Mouse (Mus musculus): ENCODE measurements around the gene Itga7. TPM values are rescaled to one million over a fixed set of nuclear protein-coding genes. Genes with fewer than 3 reads are reported as not detected.
A peak's percentile ranks its signal among the peaks of the same experiment; 100 is the strongest.

The Itga7 gene
- 1.2 and 2.0 TPM in 2 replicates for polyA plus RNA-seq (2015; fragmentation: Nextera tagmentation; extraction: Ambion mirVana)

DNA sequence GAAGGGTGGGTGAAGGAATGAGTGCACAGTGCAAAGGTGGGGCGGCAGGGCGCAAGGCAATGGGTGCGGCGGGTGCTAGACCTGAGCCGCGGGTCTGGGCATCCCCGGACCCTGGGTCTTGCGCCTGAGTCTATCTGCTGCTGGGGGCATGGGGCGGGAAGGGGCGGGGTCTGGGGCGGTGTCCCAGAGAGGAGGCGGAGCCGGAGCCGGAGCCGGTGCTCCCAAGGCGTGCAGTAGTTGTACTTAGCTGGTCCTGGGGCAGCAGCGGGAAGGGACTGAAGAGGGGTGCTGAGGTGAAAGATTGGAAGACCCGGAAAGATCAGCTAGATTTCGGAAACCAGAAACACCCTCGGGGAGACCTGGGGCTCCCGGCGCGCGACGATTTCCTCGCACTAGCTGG is at the start of gene Itga7:
TSS of gene Itga7 (plus strand) at position 245 of the 400 bp plus-strand sequence.
- Histone ChIP-seq H3K4me2 (peak within 1 kb of the TSS; percentile 81), H3K27me3 (peaks cover 86% of the 10 kb centered on the region), H3K4me3 (peak within 1 kb of the TSS; percentile 48), H3K9ac (peak within 1 kb of the TSS; percentile 58), H3K9me3 (no peaks in the 10 kb centered on the region), H3K4me1 (peaks cover 7% of the 10 kb centered on the region; the same call in 1 of the 2 replicates), H3K27ac (no peak within 1 kb of the TSS), H3K36me3 (no peaks in the 10 kb centered on the region)
- WGBS, result 1% methylated on average over 26 of the region's 26 CpGs
- peak; percentile 44 for ATAC-seq (ENCODE audit: insufficient number of reproducible peaks, insufficient read depth, low FRiP score, low TSS enrichment, low read depth)

DNA sequence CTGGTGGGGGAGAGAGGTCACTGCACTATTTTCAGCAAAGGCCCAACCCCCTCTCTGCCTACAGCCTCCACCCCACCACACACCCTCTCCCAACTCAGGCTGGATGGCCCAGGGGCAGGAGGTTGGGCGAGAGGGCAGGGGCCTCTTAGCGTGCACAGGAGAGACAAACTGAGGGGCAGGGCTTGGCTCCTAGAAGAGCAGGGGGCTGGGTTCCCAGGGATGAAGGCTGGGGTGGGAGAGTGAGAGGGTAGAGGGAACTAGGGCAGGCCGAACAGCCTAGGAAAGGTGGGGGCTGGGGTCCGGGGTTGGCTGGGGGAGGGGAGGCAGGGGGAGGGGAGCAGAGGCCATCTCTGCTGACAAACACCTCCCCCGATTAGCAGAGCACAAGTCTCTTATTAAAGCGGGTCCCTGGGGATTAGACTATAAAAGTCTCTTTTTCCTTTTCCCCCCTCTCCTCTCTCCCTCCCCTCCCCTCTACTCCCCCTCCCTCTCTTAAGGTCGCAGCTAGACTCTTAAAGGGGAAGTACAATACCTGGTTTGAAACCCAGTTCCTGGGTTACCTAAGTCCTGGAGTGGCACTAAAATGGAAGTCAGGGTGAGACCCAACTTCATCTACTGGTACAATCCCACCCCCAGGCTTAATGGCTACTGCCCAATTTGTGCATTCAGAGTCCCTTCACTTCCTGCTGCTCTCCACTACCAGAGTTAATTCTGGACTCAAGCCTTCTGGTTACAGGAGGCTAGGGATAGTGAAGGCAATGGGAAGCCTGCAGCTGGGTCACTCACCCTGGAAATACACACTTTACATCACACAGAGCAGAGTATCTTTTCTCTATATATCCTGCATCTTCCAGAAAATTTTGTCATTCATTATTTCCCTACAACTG is 44.4 kb upstream of the Itga7 start:
- Histone ChIP-seq H3K9ac (peak overlapping the region; percentile 86), H3K36me3 (peaks cover 34% of the 10 kb centered on the region), H3K4me1 (peaks cover 36% of the 10 kb centered on the region), H3K27me3 (no peaks in the 10 kb centered on the region), H3K4me2 (peak overlapping the region; percentile 77), H3K27ac (peak overlapping the region; percentile 84), H3K4me3 (peak overlapping the region; percentile 80), H3K9me3 (no peaks in the 10 kb centered on the region)
- 0 out of 2 replicates have a peak, but pooled peaks have one; percentile 8 for ATAC-seq (ENCODE audit: insufficient number of reproducible peaks, insufficient read depth, low FRiP score, low TSS enrichment, low read depth)
- WGBS, result 1% methylated on average over 7 of the region's 7 CpGs

DNA sequence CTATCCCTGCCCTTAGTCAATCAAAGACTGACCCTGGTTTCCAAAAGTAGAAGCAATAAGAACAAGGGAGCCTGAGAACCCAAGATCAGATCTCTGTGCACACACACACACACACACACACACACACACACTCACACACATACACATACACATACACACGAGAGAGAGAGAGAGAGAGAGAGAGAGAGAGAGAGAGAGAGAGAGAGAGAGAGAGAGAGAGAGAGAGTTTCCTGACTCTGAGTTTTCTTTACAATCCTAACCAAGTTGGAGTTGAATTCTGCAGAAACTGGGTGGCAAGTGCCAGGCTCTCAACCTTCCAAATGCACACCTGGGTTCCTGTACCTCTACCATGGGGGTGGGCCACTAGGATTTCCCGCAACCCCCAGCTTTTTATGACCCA is 43.8 kb upstream of the Itga7 start:
- WGBS, result 13% methylated on average over 1 of the region's 2 CpGs
- Histone ChIP-seq H3K4me2 (peak overlapping the region; percentile 77), H3K4me1 (peaks cover 36% of the 10 kb centered on the region), H3K36me3 (peaks cover 29% of the 10 kb centered on the region), H3K9me3 (no peaks in the 10 kb centered on the region), H3K4me3 (peak overlapping the region; percentile 80), H3K27ac (peak overlapping the region; percentile 93), H3K9ac (peak overlapping the region; percentile 86), H3K27me3 (no peaks in the 10 kb centered on the region)
- ATAC-seq (ENCODE audit: insufficient number of reproducible peaks, insufficient read depth, low FRiP score, low TSS enrichment, low read depth), result no peak

DNA sequence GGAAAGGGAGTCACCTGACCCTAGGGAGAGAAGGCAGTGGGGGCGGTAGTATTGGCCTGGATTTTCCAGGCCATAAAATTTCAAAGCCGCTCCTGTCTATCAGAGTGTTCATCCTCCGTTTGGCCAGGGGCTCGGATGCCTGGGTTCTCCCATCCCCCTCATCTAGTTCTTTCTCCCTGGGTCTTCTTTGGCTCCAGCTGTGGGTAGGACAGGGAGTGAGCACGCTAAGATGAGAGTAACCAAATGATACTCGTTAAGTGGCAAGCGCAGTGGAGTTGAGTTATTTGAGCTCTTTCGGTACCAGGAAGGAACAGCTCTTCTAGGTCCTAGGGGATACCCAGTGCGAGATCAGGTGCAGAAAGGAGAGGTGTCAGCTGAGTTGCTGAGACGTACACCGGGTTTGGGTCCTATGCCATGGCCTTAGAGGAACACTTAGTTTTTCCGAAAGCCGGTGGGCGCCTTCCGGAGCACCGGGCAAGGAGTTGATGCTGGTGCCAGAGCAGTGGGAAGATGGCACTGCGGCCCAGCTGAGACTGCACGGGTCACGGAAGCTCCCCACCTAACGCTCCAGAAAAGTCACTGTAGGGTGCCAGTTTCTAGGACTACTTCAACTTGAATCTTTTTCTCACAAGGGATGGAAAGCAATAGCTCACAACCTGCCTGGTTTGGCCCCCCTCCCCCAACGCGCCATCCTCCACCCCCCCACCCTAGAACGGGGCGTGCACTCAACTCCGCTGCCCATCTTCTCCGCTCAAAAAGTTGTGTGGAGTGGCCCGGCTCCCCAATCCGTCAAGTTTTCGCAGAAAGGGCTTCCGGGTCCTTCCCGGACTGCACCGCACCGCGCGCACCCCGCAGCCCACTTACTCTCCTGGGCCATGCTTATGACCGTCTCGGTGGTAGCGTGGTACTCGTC is 43.0 kb upstream of the Itga7 start:
- H3K4me2 ChIP-seq, result peak overlapping the region; percentile 77
- ATAC-seq (ENCODE audit: insufficient number of reproducible peaks, insufficient read depth, low FRiP score, low TSS enrichment, low read depth), result no peak; the same call in 1 of the 2 replicates
- H3K4me3 ChIP-seq, result peak overlapping the region; percentile 80
- peaks cover 1% of the 10 kb centered on the region; the same call in 1 of the 2 replicates for H3K27me3 ChIP-seq
- peaks cover 37% of the 10 kb centered on the region for H3K4me1 ChIP-seq
- H3K27ac ChIP-seq, result peak overlapping the region; percentile 93
- no peaks in the 10 kb centered on the region for H3K9me3 ChIP-seq
- peaks cover 21% of the 10 kb centered on the region for H3K36me3 ChIP-seq
- WGBS, result under 1% methylated on average over 40 of the region's 40 CpGs
- peak overlapping the region; percentile 86 for H3K9ac ChIP-seq

DNA sequence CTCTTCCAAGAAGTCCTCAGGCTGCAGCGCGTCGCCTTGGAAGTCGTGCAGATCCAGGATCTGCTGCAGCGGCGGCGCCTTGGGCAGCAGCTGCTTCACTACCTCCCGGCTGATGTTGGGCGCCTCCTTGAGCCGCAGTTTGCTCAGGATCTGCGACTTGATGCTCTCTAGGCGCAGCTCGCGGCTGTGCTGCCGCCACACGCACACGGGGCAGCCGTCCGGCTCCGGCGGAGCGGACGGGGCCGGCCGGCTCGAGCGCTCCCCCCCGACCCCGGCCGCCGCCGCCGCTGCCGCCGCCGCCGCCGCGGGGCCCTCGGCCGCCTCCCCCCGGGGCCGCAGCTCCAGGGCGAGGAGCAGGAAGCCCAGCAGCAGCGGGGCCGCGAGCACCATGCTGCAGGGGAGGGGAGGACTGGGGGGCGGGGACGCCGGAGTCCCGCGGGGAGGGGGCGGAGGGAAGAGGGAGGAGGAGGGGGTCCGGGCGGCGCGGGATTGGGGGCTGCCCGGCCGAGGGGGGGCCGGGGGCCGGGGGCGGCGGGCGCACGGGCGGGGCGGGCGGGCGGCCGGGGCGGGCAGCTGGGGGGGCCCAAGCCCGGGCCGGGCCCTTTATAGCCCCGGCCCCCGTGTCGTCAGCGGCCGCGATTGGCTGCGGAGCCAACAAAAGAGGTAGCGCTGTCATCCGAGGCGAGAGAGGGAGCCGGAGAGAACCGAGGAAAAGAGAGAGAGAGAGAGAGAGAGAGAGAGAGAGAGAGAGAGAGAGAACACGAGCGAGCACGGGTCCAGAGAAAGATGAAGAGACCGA is 42.1 kb upstream of the Itga7 start, which contains the start of gene Gdf11:
TSS of gene Gdf11 (minus strand) at position 423 of the 799 bp plus-strand sequence.
- H3K4me1 ChIP-seq, result peaks cover 45% of the 10 kb centered on the region
- WGBS, result under 1% methylated on average over 45 of the region's 89 CpGs

DNA sequence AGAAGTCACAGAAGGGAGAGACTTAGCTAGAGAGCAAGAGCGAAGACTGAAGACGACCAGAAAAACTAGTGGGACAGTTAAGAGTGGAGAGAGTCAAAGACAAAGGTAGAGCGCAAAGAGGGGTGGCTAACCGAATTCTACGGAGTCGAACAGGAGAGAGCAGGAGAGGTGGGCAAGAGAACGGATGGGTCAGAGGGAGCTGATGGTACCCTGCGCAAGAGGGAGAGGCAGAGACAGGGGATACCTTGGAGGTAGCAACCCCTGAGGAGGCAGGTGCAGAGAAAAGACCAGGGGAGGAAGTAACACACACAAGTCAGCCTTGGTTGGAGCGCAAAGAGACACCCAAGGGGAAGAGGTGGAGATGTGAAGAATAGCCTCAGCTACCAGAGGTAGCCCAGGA is 41.4 kb upstream of the Itga7 start:
- H3K9me3 ChIP-seq, result no peaks in the 10 kb centered on the region
- WGBS, result 3% methylated on average over 9 of the region's 9 CpGs

More for the DNA sequence above, 42.1 kb upstream of the Itga7 start, which contains the start of gene Gdf11:
- peak within 1 kb of the TSS; percentile 77 for H3K4me2 ChIP-seq
- H3K9ac ChIP-seq, result peak within 1 kb of the TSS; percentile 86
- peak within 1 kb of the TSS; percentile 80 for H3K4me3 ChIP-seq
- peaks cover 10% of the 10 kb centered on the region for H3K27me3 ChIP-seq
- peaks cover 12% of the 10 kb centered on the region for H3K36me3 ChIP-seq
- peak within 1 kb of the TSS; percentile 93 for H3K27ac ChIP-seq
- no peaks in the 10 kb centered on the region for H3K9me3 ChIP-seq
- ATAC-seq (ENCODE audit: insufficient number of reproducible peaks, insufficient read depth, low FRiP score, low TSS enrichment, low read depth), result peak; percentile 83

DNA sequence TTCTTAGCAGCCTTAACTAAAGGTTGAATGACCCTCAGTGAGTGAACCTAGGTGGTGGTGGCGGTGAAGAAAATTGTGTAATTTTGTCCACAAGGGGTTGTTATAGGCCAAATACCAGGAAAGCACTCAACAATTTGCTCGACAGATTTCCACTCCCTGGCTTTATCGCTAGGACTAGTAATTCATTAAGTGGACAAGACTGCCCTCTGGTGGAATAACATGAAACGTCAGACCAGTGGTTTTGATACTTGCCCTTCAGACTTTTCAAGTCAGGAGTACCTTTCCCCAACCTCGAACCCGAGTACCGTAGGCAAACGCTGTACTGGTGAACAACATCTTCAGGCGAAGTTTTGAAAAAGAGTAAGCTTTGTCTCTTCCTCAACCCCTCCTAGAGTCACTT is 38.2 kb upstream of the Itga7 start:
- Histone ChIP-seq H3K9ac (0 out of 2 replicates have a peak overlapping the region, but pooled peaks have one; percentile 52), H3K4me2 (peak overlapping the region; percentile 50), H3K4me3 (peak overlapping the region; percentile 20), H3K9me3 (no peaks in the 10 kb centered on the region), H3K4me1 (peaks cover 32% of the 10 kb centered on the region), H3K27me3 (peaks cover 20% of the 10 kb centered on the region), H3K36me3 (no peaks in the 10 kb centered on the region), H3K27ac (peak overlapping the region; percentile 12; the same call in 1 of the 2 replicates)
- WGBS, result under 1% methylated on average over 9 of the region's 9 CpGs
- ATAC-seq (ENCODE audit: insufficient number of reproducible peaks, insufficient read depth, low FRiP score, low TSS enrichment, low read depth), result no peak

More for the DNA sequence above, 41.4 kb upstream of the Itga7 start:
- ATAC-seq (ENCODE audit: insufficient number of reproducible peaks, insufficient read depth, low FRiP score, low TSS enrichment, low read depth), result no peak
- Histone ChIP-seq H3K36me3 (peaks cover 5% of the 10 kb centered on the region; the same call in 1 of the 2 replicates), H3K27me3 (peaks cover 17% of the 10 kb centered on the region), H3K9ac (peak overlapping the region; percentile 86), H3K27ac (peak overlapping the region; percentile 93), H3K4me3 (peak overlapping the region; percentile 80), H3K4me1 (peaks cover 49% of the 10 kb centered on the region), H3K4me2 (peak overlapping the region; percentile 77)

DNA sequence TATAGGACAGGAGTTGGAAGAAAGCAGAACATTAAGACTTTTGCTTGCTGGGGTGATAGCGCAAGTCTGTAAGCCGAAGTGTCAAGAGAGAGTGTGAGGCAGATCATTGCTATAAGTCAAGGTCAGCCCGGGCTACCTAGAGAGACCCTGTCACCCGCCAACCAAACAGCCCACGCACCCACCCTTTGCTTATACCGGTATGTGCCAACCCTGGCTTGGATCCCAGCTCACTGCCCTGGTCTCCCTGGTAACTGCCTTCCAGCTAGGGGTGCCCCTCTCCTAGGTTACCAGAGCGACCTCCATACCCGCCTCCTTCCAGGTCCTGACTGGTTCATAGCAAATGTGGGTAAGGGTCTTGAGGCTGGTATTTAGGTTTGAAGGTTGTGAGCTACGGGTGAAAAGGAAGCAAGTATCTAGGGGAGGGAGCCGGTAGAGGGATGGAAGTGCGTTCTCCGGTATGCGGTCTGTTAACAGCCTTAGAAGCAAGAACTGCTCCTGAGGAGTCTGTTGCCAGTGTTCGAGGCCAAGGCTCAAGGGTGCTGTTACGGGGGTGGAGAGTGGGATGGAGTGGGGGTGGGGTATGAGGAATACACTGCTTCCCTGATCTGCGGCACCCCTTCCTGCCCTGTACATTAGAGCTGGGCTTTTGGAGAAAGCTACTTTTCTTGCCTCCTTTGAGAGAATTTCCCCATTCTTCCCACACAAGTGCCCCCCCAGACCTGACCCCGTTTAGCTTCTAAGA is 37.5 kb upstream of the Itga7 start:
- H3K9ac ChIP-seq, result peak overlapping the region; percentile 52
- ATAC-seq (ENCODE audit: insufficient number of reproducible peaks, insufficient read depth, low FRiP score, low TSS enrichment, low read depth), result no peak; the same call in 1 of the 2 replicates
- no peaks in the 10 kb centered on the region for H3K36me3 ChIP-seq

DNA sequence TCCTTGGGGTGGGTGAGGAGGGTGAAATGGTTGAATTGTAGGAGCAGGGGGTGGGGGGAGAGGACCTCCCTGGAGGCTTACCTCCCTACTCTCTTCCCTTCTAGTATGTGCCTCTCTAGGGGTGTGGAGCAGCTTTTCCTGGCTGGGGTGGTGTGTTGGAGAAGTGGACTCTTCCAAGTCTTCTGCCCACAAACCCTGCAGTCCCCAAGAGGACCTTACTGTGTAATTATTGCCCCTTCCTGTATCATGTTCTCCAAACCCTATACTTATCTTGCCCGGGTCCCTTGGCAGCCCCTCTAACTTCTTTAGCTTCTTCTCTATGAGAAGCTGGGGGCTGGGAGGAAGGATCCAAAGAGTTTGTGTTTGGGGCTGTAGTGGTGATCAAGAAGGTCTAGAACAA is 36.8 kb upstream of the Itga7 start:
- Histone ChIP-seq H3K4me3 (no peak overlapping the region), H3K4me1 (peaks cover 29% of the 10 kb centered on the region), H3K27ac (peak overlapping the region; percentile 12; the same call in 1 of the 2 replicates), H3K4me2 (peak overlapping the region; percentile 50), H3K9me3 (no peaks in the 10 kb centered on the region), H3K27me3 (peaks cover 20% of the 10 kb centered on the region), H3K9ac (0 out of 2 replicates have a peak overlapping the region, but pooled peaks have one; percentile 52), H3K36me3 (no peaks in the 10 kb centered on the region)
- ATAC-seq (ENCODE audit: insufficient number of reproducible peaks, insufficient read depth, low FRiP score, low TSS enrichment, low read depth), result 0 out of 2 replicates have a peak, but pooled peaks have one; percentile 7
- 19% methylated on average over 1 of the region's 1 CpGs for WGBS

More for the DNA sequence above, 37.5 kb upstream of the Itga7 start:
- 3% methylated on average over 17 of the region's 17 CpGs for WGBS
- peak overlapping the region; percentile 12; the same call in 1 of the 2 replicates for H3K27ac ChIP-seq
- no peaks in the 10 kb centered on the region for H3K9me3 ChIP-seq
- peak overlapping the region; percentile 20 for H3K4me3 ChIP-seq
- peaks cover 29% of the 10 kb centered on the region for H3K4me1 ChIP-seq
- peak overlapping the region; percentile 50 for H3K4me2 ChIP-seq
- H3K27me3 ChIP-seq, result peaks cover 20% of the 10 kb centered on the region

DNA sequence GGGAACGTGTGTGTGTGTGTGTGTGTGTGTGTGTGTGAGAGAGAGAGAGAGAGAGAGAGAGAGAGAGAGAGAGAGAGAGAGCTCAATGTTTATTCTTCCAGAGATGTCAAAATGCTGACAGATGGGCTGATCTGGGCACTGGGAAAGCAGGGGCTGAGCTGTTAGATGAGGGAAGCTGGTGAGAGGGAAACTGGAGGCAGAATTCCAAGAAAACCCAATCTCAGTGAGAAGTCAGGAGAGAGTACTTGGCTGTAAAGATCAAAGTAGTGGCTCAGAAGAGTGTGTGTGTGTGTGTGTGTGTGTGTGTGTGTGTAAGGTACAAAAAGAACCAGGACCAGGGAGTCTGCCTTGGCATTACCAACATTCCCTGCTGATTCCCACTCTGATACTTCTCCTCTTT is 36.1 kb upstream of the Itga7 start:
- 13% methylated on average over 1 of the region's 1 CpGs for WGBS

More for the DNA sequence above, 36.1 kb upstream of the Itga7 start:
- Histone ChIP-seq H3K9ac (no peak overlapping the region), H3K4me2 (no peak overlapping the region), H3K27me3 (peaks cover 20% of the 10 kb centered on the region), H3K36me3 (no peaks in the 10 kb centered on the region), H3K27ac (no peak overlapping the region), H3K9me3 (no peaks in the 10 kb centered on the region), H3K4me1 (peaks cover 26% of the 10 kb centered on the region), H3K4me3 (no peak overlapping the region)
- ATAC-seq (ENCODE audit: insufficient number of reproducible peaks, insufficient read depth, low FRiP score, low TSS enrichment, low read depth), result no peak
